Comparison of ENCODE assay signal across 8 mouse cellular contexts in the genomic region with DNA sequence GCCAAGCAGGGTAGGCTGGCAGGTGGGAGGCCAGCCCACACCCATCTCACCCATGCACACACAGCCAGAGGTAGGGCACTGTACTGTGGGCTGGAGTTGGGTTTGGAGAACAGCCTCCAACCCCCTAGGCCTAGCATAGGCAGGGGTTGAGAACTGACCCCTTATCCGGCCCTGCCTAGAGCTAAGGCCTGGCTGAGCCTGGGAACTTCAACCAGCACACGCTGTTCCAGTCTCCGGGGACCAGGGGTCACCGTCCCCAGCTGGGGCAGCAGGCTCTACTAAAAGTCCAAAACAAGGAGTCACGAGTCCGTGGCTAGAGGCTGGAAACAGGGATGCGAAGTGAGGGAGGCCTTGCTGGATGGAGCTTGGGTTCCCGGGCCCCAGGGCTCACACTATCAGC. TPM values are rescaled to one million over a fixed set of nuclear protein-coding genes. Genes with fewer than 3 reads are reported as not detected.
DNase-seq lines count a peak whose midpoint lies in the region; ATAC-seq lines count a peak whose summit lies in the region.

No protein-coding gene starts in this region.

- no peaks in the 10 kb centered on the region for H3K9me3 ChIP-seq in lung, embryonic 15.5 days

- no peaks in the 10 kb centered on the region; the same call in 1 of the 2 replicates for H3K27me3 ChIP-seq in lung, embryonic 15.5 days

- H3K9ac ChIP-seq in lung, embryonic 15.5 days, result peak overlapping the region; percentile 58

- H3K4me2 ChIP-seq in lung, embryonic 15.5 days, result peak overlapping the region; percentile 71

- no peak for ATAC-seq in lung, embryonic 15.5 days (ENCODE audit: borderline replicate concordance, extremely low read depth, low FRiP score, low TSS enrichment)

- DNase-seq in heart, adult 8-10 months (ENCODE audit: low spot score), result peak; percentile 60
- DNase-seq in kidney, adult 18-20 months, result peak; percentile 52
- DNase-seq in thymus, postnatal 14 days, result no peak
- no peak for DNase-seq in cerebellum, adult 11-12 months
- DNase-seq in cerebellum, postnatal 36 days, result no peak
- DNase-seq in c-Kit-positive CD71-positive TER-119-positive erythroid progenitor cells, embryonic 14.5 days (ENCODE audit: low spot score), result no peak

- no peaks in the 10 kb centered on the region for H3K36me3 ChIP-seq in lung, embryonic 15.5 days

- WGBS in lung, embryonic 15.5 days, result 56% methylated on average over 8 of the region's 8 CpGs

- H3K4me1 ChIP-seq in brown adipose tissue, adult 24 weeks (ENCODE audit: control insufficient read depth, insufficient read depth, insufficient read length, low read length), result peaks cover 8% of the 10 kb centered on the region; the same call in 1 of the 2 replicates
- peaks cover 54% of the 10 kb centered on the region for H3K4me1 ChIP-seq in lung, embryonic 15.5 days

- peak overlapping the region; percentile 88 for H3K27ac ChIP-seq in brown adipose tissue, adult 24 weeks (replicated peaks; ENCODE audit: low read depth, low read length)
- H3K27ac ChIP-seq in lung, embryonic 15.5 days, result peak overlapping the region; percentile 96

- H3K4me3 ChIP-seq in brown adipose tissue, adult 24 weeks (ENCODE audit: insufficient read depth, low read depth, low read length), result peak overlapping the region; percentile 75
- peak overlapping the region; percentile 56 for H3K4me3 ChIP-seq in lung, embryonic 15.5 days

RNA-seq across cellular contexts. Expression of gene Lrrc71, which starts 19.3 kb away (rescaled TPM):
- polyA plus RNA-seq in brown adipose tissue, adult 24 weeks (2012; ENCODE audit: insufficient read depth, insufficient read length, missing spikeins), result 0.38 TPM in 1 of 2 replicates, not detected in the other
- total RNA-seq in heart, adult 8-10 months (2022), result under 1 TPM in 3 of 4 experiments, not detected in 1; 0.09 to 0.31 (median 0.13) TPM
- polyA plus RNA-seq in lung, embryonic 15.5 days (2015; fragmentation: Nextera tagmentation; extraction: Ambion mirVana), result 1.3 and 1.6 TPM in 2 replicates

RNA-seq across cellular contexts. Expression of gene Ntrk1, which starts 27.2 kb away (rescaled TPM):
- not detected in 2 replicates for polyA plus RNA-seq in brown adipose tissue, adult 24 weeks (2012; ENCODE audit: insufficient read depth, insufficient read length, missing spikeins)
- total RNA-seq in heart, adult 8-10 months (2022), result under 1 TPM in 3 of 4 experiments, not detected in 1; 0.16 to 0.30 (median 0.19) TPM
- polyA plus RNA-seq in lung, embryonic 15.5 days (2015; fragmentation: Nextera tagmentation; extraction: Ambion mirVana), result 1.2 and 2.5 TPM in 2 replicates

RNA-seq across cellular contexts. Expression of gene Insrr, which starts 29.0 kb away (rescaled TPM):
- not detected in 2 replicates for polyA plus RNA-seq in brown adipose tissue, adult 24 weeks (2012; ENCODE audit: insufficient read depth, insufficient read length, missing spikeins)
- total RNA-seq in heart, adult 8-10 months (2022), result not detected
- polyA plus RNA-seq in lung, embryonic 15.5 days (2015; fragmentation: Nextera tagmentation; extraction: Ambion mirVana), result 0.09 and 0.16 TPM in 2 replicates

RNA-seq across cellular contexts. Expression of gene Pear1, which starts 56.3 kb away (rescaled TPM):
- 2.7 and 4.0 TPM in 2 replicates for polyA plus RNA-seq in brown adipose tissue, adult 24 weeks (2012; ENCODE audit: insufficient read depth, insufficient read length, missing spikeins)
- 10 to 100 TPM; 14.0 to 19.9 (median 15.4) TPM for total RNA-seq in heart, adult 8-10 months (2022)
- 29.4 and 32.4 TPM in 2 replicates for polyA plus RNA-seq in lung, embryonic 15.5 days (2015; fragmentation: Nextera tagmentation; extraction: Ambion mirVana)

Comparison
In these comparisons a context has a peak if more than half of its experiments do, and no peak if none do; other contexts are left out.
1. DNase-seq: peak in heart, adult 8-10 months (single experiment) and kidney, adult 18-20 months (single experiment); none in thymus, postnatal 14 days (single experiment), cerebellum, adult 11-12 months (single experiment), cerebellum, postnatal 36 days (0 of 2) and c-Kit-positive CD71-positive TER-119-positive erythroid progenitor cells, embryonic 14.5 days (single experiment).